Mouse (Mus musculus): ENCODE results near the gene Kcna2. TPM values are rescaled to one million over a fixed set of nuclear protein-coding genes. Genes with fewer than 3 reads are reported as not detected.

Kcna2 gene
- 0.10 and 0.13 TPM in 2 replicates for polyA plus RNA-seq (2016; fragmentation: Nextera tagmentation; extraction: Ambion mirVana)

DNA sequence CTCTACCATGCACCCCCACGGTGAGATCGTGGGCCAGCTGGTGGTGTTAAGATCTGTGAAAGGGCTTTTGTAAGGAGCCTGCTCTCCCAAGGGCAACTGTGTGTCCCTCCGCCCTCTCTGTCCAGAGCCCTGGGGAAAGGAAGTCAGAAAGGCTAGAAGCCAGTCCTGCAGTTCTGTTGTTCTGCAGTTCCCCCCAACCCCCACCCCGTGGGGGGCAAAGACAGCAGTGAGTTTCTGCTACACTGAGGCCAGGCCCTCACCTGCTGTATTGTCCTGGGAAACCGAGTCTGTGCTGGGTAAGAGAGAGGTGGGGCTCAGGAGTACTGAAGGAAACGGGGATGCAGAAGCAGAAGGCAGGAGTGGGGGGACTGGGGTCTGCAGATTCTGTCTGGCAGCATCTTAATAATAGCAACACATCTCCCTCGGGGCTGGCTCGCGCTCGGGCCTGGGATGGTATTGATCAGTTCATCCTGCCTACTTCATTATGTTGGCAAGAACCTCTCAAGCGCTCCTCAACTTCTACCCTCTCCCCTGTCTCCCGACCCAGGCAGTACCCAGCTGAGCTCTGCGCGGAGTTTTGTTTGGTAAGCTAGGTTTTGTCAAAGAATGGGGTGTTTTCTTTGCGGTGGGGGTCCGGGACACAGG is at the start of gene Kcna2:
Gene Kcna2, plus strand, starts transcription at position 336 of the 645 bp plus-strand sequence.
- ATAC-seq (ENCODE audit: insufficient number of reproducible peaks, insufficient read depth, low FRiP score, low TSS enrichment), result no peak
- H3K4me1 ChIP-seq, result peaks cover 8% of the 10 kb centered on the region; the same call in 1 of the 2 replicates
- H3K36me3 ChIP-seq, result no peaks in the 10 kb centered on the region
- peaks cover 65% of the 10 kb centered on the region for H3K27me3 ChIP-seq
- H3K4me3 ChIP-seq, result peak within 1 kb of the TSS; percentile 54
- H3K9ac ChIP-seq, result peak within 1 kb of the TSS; percentile 56
- WGBS, result 3% methylated on average over 16 of the region's 16 CpGs
- peak within 1 kb of the TSS; percentile 99 for H3K4me2 ChIP-seq (replicated peaks)
- no peak within 1 kb of the TSS for H3K27ac ChIP-seq
- no peaks in the 10 kb centered on the region for H3K9me3 ChIP-seq

DNA sequence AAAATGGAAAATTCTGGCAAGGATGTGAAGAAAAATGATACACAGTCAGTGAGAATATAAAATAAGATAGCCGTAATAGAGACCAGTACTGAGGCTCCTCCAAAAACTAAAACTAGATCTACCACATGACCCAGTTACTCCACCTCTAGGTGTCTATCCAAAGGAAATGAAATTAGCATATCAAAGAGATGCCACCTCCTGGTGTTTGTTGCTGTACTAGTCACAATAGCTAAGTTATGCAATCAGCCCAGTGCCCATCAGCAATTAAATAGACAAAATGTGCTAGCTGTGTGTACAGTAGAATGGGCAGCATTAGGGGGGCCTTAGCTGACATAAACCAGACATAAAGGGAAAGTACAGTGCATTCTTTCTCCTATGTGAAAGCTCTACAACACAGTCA is 39.5 kb upstream of the Kcna2 start:
- Histone ChIP-seq H3K9ac (no peak overlapping the region), H3K36me3 (no peaks in the 10 kb centered on the region), H3K4me2 (replicated peaks) (no peak overlapping the region), H3K27ac (no peak overlapping the region), H3K4me3 (no peak overlapping the region), H3K4me1 (no peaks in the 10 kb centered on the region), H3K27me3 (no peaks in the 10 kb centered on the region), H3K9me3 (no peaks in the 10 kb centered on the region)
- WGBS, result 93% methylated on average over 1 of the region's 1 CpGs
- no peak for ATAC-seq (ENCODE audit: insufficient number of reproducible peaks, insufficient read depth, low FRiP score, low TSS enrichment)

DNA sequence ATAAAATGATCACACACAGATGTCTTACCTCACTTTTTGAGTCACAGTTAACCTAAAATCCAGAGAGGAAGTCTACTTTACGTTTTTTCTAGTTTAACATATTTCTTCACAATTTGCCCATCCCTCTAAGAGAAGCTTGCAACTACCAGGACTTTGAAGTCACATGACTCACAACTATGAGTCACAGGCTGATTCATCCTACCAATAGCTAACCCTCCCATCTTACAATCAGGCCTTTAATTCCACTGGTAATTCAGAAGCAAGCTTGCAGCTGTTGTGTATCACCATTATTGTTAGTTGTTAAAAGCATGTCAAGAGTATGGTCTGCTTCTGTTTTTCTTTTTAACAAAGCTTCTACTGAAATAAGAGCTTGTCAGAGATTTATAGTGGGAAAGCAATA is 38.2 kb upstream of the Kcna2 start:
- no peak overlapping the region for H3K9ac ChIP-seq
- ATAC-seq (ENCODE audit: insufficient number of reproducible peaks, insufficient read depth, low FRiP score, low TSS enrichment), result no peak
- WGBS, result 69% methylated on average over 1 of the region's 1 CpGs

DNA sequence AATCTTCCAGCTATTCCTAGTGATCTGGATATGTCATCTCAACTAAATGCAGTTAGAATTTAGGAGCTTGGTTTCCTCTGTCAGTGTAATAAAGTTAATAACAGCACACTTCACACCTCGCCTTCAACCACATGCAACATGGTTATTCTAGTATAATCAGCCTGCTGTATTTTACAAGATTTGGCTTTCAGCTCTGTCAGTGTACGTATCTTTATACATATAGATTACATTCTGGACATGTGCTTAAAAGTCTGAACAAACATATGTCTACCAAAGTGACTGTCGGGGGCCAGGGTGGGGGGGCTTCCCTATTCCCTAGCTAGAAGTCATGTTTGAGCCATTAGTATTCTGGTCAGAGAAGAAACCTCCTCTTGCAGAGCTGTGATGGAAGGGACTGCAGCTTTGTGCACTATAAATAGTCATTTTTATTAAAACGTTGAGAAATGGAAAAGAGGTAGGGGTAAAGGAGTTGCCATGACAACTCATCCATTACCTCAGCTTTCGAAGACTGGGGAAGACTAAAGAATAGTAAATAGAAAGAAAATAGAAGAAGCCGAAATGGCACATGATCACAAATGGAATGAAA is 35.3 kb upstream of the Kcna2 start:
- H3K9me3 ChIP-seq, result no peaks in the 10 kb centered on the region
- no peak overlapping the region for H3K4me3 ChIP-seq
- no peaks in the 10 kb centered on the region for H3K27me3 ChIP-seq
- no peak for ATAC-seq (ENCODE audit: insufficient number of reproducible peaks, insufficient read depth, low FRiP score, low TSS enrichment)
- no peak overlapping the region for H3K27ac ChIP-seq
- no peak overlapping the region for H3K4me2 ChIP-seq (replicated peaks)
- H3K36me3 ChIP-seq, result no peaks in the 10 kb centered on the region
- 81% methylated on average over 6 of the region's 6 CpGs for WGBS
- H3K4me1 ChIP-seq, result no peaks in the 10 kb centered on the region
- no peak overlapping the region for H3K9ac ChIP-seq

More for the DNA sequence above, 38.2 kb upstream of the Kcna2 start:
- Histone ChIP-seq H3K9me3 (no peaks in the 10 kb centered on the region), H3K4me1 (no peaks in the 10 kb centered on the region), H3K27me3 (no peaks in the 10 kb centered on the region), H3K4me2 (replicated peaks) (no peak overlapping the region), H3K36me3 (no peaks in the 10 kb centered on the region), H3K27ac (no peak overlapping the region), H3K4me3 (no peak overlapping the region)

DNA sequence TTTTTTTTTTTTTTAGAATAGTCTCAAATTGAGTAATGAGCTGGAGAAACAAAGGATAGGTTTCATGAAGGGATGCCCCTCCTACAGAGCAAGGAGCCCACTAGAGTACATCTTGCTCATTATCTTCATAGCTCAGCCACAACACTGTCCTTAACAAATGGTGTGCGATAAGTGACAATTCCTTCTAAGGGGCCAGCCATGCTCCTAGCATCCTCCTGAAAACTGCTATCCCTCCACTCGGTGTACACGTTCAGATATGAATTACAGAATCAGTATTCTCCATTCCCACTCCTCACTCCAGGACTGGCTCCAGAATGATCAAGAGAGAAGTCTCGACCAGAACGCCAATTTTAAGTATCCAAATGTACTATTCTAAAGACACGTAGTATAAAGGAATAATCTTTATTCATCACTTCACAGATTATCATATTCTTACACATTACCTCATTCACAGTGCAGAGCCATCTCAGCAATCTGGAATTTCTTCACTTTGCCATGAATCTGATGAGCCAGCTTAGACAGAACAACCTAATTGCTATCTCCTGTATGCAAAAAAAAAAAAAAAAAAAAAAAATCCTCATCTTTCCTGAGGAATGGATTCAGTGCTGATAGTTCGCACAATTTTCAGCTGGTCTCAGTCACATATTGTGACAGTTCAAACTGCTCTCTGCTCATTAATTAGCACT is 34.6 kb upstream of the Kcna2 start:
- Histone ChIP-seq H3K27me3 (no peaks in the 10 kb centered on the region), H3K36me3 (no peaks in the 10 kb centered on the region), H3K9ac (no peak overlapping the region), H3K4me3 (no peak overlapping the region), H3K4me2 (replicated peaks) (no peak overlapping the region), H3K27ac (no peak overlapping the region), H3K9me3 (no peaks in the 10 kb centered on the region), H3K4me1 (no peaks in the 10 kb centered on the region)
- no peak for ATAC-seq (ENCODE audit: insufficient number of reproducible peaks, insufficient read depth, low FRiP score, low TSS enrichment)
- 86% methylated on average over 7 of the region's 7 CpGs for WGBS

DNA sequence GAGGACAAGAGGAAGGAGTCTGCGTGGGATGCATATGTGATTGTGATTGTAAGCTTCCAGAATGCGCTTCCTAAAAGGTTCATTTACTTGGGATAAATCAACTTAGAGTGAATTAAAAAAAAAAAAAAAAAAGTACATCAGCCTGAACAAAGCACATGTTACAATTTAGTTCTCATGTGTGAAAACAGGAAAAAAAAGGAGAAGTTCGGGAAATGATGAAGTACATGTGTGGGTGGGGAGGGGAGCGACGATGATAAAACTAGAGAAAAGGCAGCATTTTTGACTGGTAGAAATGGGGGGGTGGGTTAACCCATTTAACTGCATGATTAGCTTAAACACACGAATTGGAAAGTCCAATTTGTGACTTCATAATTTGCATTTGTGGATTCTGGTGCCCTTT is 33.7 kb upstream of the Kcna2 start:
- Histone ChIP-seq H3K9me3 (no peaks in the 10 kb centered on the region), H3K27ac (no peak overlapping the region), H3K9ac (no peak overlapping the region), H3K36me3 (no peaks in the 10 kb centered on the region), H3K4me3 (no peak overlapping the region), H3K4me2 (replicated peaks) (no peak overlapping the region), H3K4me1 (no peaks in the 10 kb centered on the region), H3K27me3 (no peaks in the 10 kb centered on the region)
- ATAC-seq (ENCODE audit: insufficient number of reproducible peaks, insufficient read depth, low FRiP score, low TSS enrichment), result no peak
- WGBS, result 74% methylated on average over 6 of the region's 6 CpGs

DNA sequence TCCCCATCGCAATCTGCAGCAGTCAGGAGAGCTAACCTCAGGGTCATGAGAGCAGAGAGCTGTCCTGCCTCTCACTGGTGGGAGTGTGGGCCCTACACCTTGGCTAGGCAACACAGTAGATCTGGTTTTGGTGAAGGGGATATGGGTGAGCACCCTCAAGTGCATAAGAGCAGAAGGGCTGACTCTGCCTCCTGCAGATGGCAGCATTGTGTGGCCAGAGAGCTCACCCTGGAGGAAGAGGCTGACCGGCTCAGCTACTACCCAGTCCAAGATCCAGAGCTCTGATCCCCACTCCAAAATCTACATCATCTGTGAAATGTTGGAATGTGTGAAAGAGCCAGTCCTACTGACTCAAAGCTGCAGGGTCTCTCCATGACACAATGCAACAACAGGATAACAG is 27.1 kb upstream of the Kcna2 start:
- WGBS, result 59% methylated on average over 2 of the region's 2 CpGs
- no peaks in the 10 kb centered on the region for H3K4me1 ChIP-seq
- H3K9ac ChIP-seq, result no peak overlapping the region
- H3K4me2 ChIP-seq (replicated peaks), result no peak overlapping the region
- H3K27ac ChIP-seq, result no peak overlapping the region
- ATAC-seq (ENCODE audit: insufficient number of reproducible peaks, insufficient read depth, low FRiP score, low TSS enrichment), result no peak
- H3K9me3 ChIP-seq, result no peaks in the 10 kb centered on the region
- H3K36me3 ChIP-seq, result no peaks in the 10 kb centered on the region
- no peak overlapping the region for H3K4me3 ChIP-seq
- no peaks in the 10 kb centered on the region for H3K27me3 ChIP-seq

DNA sequence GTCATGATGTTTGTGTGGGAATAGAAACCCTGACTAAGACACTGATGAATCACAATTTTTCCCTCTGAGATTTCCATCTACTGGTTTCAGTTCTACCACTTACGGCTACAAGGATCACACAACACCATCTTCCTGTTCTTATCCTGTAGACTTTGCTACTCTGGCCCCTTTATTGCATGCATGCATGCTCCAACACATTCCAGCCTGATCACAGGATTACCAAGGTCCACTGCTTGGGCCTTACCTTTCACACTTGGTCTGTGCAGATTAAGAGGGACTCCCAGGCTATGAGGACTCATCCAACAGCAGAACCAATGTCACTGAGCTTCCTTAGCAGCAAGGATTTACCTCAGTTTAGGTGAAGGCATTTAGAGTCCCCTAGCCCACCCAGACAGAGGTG is 25.2 kb upstream of the Kcna2 start:
- Histone ChIP-seq H3K27me3 (no peaks in the 10 kb centered on the region), H3K9me3 (no peaks in the 10 kb centered on the region), H3K4me3 (no peak overlapping the region), H3K27ac (no peak overlapping the region), H3K36me3 (no peaks in the 10 kb centered on the region), H3K9ac (no peak overlapping the region), H3K4me2 (replicated peaks) (no peak overlapping the region), H3K4me1 (no peaks in the 10 kb centered on the region)
- 88% methylated on average over 1 of the region's 1 CpGs for WGBS
- ATAC-seq (ENCODE audit: insufficient number of reproducible peaks, insufficient read depth, low FRiP score, low TSS enrichment), result no peak

DNA sequence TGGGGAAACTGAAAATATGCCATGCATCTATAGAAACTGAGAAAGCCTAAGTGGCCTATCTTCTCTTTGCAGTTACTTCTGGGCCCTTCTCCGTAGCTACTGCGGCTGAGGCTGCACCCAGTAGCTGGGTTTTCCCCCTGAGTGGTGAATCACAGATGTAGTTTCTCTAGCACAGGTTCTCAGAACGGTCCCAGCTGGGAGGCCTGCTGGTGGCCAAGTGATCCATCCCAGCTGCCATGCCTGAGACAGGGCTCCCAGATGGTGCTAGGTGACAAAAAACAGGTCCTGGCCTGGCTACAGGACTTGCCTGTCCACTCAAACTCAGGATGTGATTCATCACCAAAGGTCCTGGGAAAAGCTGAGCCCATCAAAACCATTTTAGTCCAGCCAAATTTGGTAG is 24.3 kb upstream of the Kcna2 start:
- Histone ChIP-seq H3K27ac (no peak overlapping the region), H3K36me3 (no peaks in the 10 kb centered on the region), H3K9ac (no peak overlapping the region), H3K4me2 (replicated peaks) (no peak overlapping the region), H3K9me3 (no peaks in the 10 kb centered on the region), H3K27me3 (no peaks in the 10 kb centered on the region), H3K4me3 (no peak overlapping the region), H3K4me1 (no peaks in the 10 kb centered on the region)
- 86% methylated on average over 3 of the region's 3 CpGs for WGBS
- ATAC-seq (ENCODE audit: insufficient number of reproducible peaks, insufficient read depth, low FRiP score, low TSS enrichment), result no peak

DNA sequence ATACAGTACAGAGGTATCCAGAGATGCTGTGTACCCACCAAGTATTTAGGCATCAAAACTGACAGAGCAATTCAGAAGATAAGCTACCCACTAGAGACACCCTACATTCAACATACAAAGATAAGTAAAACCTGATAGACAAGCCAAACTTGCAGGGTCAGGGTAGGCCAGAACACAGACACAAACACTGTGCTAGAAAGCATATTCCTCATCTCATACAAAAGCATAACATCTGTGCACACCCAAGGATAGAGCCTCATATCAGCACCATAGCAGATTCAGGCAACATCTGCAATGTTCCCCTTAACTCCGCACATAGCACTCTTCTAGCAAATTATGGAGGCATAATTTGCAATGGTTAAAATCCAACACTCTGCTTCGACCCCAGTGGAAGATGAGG is 23.8 kb upstream of the Kcna2 start:
- H3K4me2 ChIP-seq (replicated peaks), result no peak overlapping the region
- H3K9me3 ChIP-seq, result no peaks in the 10 kb centered on the region
- H3K9ac ChIP-seq, result no peak overlapping the region
- no peak overlapping the region for H3K4me3 ChIP-seq
- no peak overlapping the region for H3K27ac ChIP-seq
- 85% methylated on average over 2 of the region's 2 CpGs for WGBS
- H3K36me3 ChIP-seq, result no peaks in the 10 kb centered on the region
- H3K4me1 ChIP-seq, result no peaks in the 10 kb centered on the region
- H3K27me3 ChIP-seq, result no peaks in the 10 kb centered on the region
- ATAC-seq (ENCODE audit: insufficient number of reproducible peaks, insufficient read depth, low FRiP score, low TSS enrichment), result no peak

DNA sequence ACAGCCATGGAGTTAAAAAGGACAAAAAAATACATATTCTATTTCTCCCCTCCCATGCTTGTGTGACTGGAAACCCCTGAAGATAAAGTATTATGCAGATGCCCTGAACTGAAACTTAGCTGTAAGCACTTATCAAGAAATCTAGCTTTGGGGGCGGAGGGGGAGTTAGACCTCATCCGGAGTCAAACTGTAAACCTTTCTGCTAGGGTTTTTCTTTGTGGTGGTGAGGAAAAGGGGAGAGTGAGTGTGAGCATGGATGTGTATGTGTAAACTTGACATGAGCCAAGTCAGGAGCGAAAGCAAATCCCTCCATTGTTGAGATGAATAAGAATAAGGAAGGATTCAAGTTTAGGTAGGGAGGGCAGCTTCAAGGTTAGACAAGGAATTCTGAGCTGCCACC is 20.1 kb upstream of the Kcna2 start:
- 80% methylated on average over 3 of the region's 3 CpGs for WGBS

DNA sequence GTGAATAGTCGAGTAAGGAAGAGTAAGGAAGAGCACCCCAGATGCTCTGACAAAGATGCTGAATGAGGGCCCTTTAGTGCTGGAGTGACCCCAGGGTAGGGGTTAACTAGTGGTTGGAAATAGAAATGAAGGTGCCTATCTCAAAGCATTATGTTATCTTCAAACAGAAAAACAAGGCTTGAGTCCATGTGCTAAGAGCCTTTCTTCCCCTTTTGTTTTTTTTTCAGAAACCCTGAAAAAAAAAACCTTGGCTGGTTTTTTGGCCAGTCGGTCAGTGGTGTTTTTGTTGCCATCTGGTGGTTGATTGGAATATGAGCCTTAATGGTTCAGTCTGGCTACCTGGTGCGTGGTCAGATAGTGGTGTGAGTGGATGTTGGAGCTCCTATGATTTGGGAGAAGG is 19.7 kb upstream of the Kcna2 start:
- H3K27ac ChIP-seq, result no peak overlapping the region
- no peak for ATAC-seq (ENCODE audit: insufficient number of reproducible peaks, insufficient read depth, low FRiP score, low TSS enrichment)
- no peaks in the 10 kb centered on the region for H3K4me1 ChIP-seq
- H3K9me3 ChIP-seq, result no peaks in the 10 kb centered on the region
- H3K4me2 ChIP-seq (replicated peaks), result no peak overlapping the region
- no peak overlapping the region for H3K4me3 ChIP-seq
- H3K9ac ChIP-seq, result no peak overlapping the region
- WGBS, result 30% methylated on average over 3 of the region's 3 CpGs
- no peaks in the 10 kb centered on the region for H3K27me3 ChIP-seq
- no peaks in the 10 kb centered on the region for H3K36me3 ChIP-seq

More for the DNA sequence above, 20.1 kb upstream of the Kcna2 start:
- H3K4me2 ChIP-seq (replicated peaks), result no peak overlapping the region
- H3K9me3 ChIP-seq, result no peaks in the 10 kb centered on the region
- H3K4me3 ChIP-seq, result no peak overlapping the region
- no peak overlapping the region for H3K9ac ChIP-seq
- H3K36me3 ChIP-seq, result no peaks in the 10 kb centered on the region
- ATAC-seq (ENCODE audit: insufficient number of reproducible peaks, insufficient read depth, low FRiP score, low TSS enrichment), result no peak
- H3K4me1 ChIP-seq, result no peaks in the 10 kb centered on the region
- no peak overlapping the region for H3K27ac ChIP-seq
- H3K27me3 ChIP-seq, result no peaks in the 10 kb centered on the region

Measured in embryonic facial prominence, embryonic 12.5 days (tissue).